Mouse (Mus musculus): ENCODE data around the gene Ano8. TPM values are rescaled to one million over a fixed set of nuclear protein-coding genes. Genes with fewer than 3 reads are reported as not detected.

Gene Ano8
- polyA plus RNA-seq, 1 experiment from 2014 or later, result 0.26 TPM

DNA sequence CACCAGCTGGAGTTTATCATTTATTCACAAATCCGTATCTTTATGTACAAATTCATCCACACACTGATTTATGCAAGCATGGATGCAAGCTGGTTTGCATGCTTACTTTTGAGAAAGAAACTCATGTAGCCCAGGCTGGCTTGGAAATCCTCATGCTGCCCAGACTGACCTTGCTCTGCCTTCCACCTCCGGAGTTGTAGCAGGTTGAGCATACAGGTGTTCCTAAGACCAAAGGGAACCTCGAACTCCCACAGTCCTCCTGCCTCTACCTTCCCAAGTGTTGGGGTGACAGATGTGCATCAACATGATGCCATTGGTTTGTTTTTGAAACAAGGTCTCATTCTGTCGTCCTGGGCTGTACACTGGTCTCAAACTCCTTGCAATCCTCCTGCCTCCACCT, 23.6 kb downstream of the Ano8 start:
- peaks cover 26% of the 10 kb centered on the region for H3K4me1 ChIP-seq (ENCODE audit: control insufficient read depth, insufficient read depth, low read length)
- no peak for ATAC-seq (ENCODE audit: insufficient read depth, low FRiP score)
- H3K36me3 ChIP-seq (ENCODE audit: control insufficient read depth, insufficient read depth, low read length), result no peaks in the 10 kb centered on the region; the same call in 1 of the 2 replicates
- peak overlapping the region; percentile 82; the same call in 1 of the 2 replicates for H3K9ac ChIP-seq (ENCODE audit: low read length)
- no peaks in the 10 kb centered on the region for H3K27me3 ChIP-seq (ENCODE audit: control insufficient read depth, insufficient read depth, low read length)
- 69% methylated on average over 4 of the region's 4 CpGs for WGBS
- H3K27ac ChIP-seq (ENCODE audit: low read length), result no peak overlapping the region
- peak overlapping the region; percentile 78; the same call in 1 of the 2 replicates for H3K4me3 ChIP-seq (replicated peaks; ENCODE audit: low read length)
- H3K4me2 ChIP-seq (ENCODE audit: low read depth, low read length), result peak overlapping the region; percentile 81
- no peaks in the 10 kb centered on the region for H3K9me3 ChIP-seq (replicated peaks; ENCODE audit: control insufficient read depth, low read length)

DNA sequence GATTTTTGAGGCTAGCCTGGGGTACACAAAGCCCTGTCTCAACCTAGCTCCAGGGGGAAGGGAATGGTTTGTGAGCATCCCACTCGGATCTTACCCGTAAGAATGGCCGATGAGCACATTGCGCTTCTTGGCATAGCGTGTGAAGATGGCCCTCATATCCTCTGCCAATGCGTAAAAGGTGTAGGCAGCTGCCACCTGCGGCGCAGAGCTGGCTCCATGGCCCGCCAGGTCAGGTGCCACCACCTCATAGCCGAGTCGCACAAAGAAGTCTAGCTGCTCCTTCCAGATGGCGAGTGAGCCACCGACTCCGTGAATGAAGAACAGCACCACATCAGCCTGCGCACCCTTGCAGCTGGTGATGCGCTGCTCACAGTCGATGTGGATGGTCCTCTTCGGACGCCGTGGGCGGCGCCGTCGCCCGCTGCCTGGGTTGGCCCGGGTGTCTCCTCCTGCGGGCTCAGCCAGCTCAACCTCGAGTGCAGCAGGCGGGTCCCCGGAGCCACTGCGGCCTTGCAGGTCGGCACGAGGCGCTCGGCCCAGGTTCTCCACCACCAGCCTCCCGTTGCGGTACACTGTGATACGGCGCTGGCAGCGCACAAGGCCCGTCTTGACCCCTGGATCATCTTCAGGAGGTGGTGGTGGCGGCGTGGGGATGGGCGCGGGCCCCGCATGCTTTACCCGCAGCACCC, 24.5 kb downstream of the Ano8 start:
- Histone ChIP-seq H3K4me1 (ENCODE audit: control insufficient read depth, insufficient read depth, low read length) (peaks cover 27% of the 10 kb centered on the region), H3K4me2 (ENCODE audit: low read depth, low read length) (no peak overlapping the region), H3K27me3 (ENCODE audit: control insufficient read depth, insufficient read depth, low read length) (no peaks in the 10 kb centered on the region), H3K9me3 (replicated peaks; ENCODE audit: control insufficient read depth, low read length) (no peaks in the 10 kb centered on the region), H3K27ac (ENCODE audit: low read length) (no peak overlapping the region), H3K9ac (ENCODE audit: low read length) (no peak overlapping the region), H3K36me3 (ENCODE audit: control insufficient read depth, insufficient read depth, low read length) (no peaks in the 10 kb centered on the region; the same call in 1 of the 2 replicates), H3K4me3 (replicated peaks; ENCODE audit: low read length) (no peak overlapping the region)
- WGBS, result 82% methylated on average over 47 of the region's 47 CpGs
- ATAC-seq (ENCODE audit: insufficient read depth, low FRiP score), result no peak

DNA sequence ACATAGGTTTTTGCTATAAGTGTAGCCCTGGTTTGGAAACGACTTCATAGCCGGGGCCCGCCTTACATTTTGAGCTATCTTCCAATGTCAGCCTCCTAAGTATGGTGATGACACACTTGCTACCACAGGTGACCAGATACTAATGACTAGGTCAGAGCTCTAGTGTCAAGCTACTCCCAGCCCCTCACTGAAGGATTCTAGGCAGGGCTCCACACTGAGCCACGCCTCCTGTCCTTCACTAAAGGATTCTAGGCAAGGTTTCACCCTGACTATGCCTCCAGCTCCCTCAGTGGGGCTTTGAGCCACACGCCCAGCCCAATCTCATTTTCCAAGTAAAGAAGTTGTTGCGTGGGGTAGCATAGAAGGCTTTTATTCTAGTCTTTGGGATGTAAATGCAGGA, 25.0 kb downstream of the Ano8 start:
- H3K4me2 ChIP-seq (ENCODE audit: low read depth, low read length), result no peak overlapping the region
- no peak overlapping the region for H3K4me3 ChIP-seq (replicated peaks; ENCODE audit: low read length)
- H3K4me1 ChIP-seq (ENCODE audit: control insufficient read depth, insufficient read depth, low read length), result peaks cover 24% of the 10 kb centered on the region
- H3K27ac ChIP-seq (ENCODE audit: low read length), result no peak overlapping the region
- WGBS, result 93% methylated on average over 6 of the region's 6 CpGs
- no peaks in the 10 kb centered on the region for H3K27me3 ChIP-seq (ENCODE audit: control insufficient read depth, insufficient read depth, low read length)
- no peak overlapping the region for H3K9ac ChIP-seq (ENCODE audit: low read length)
- no peaks in the 10 kb centered on the region for H3K9me3 ChIP-seq (replicated peaks; ENCODE audit: control insufficient read depth, low read length)
- H3K36me3 ChIP-seq (ENCODE audit: control insufficient read depth, insufficient read depth, low read length), result no peaks in the 10 kb centered on the region; the same call in 1 of the 2 replicates
- no peak for ATAC-seq (ENCODE audit: insufficient read depth, low FRiP score)

DNA sequence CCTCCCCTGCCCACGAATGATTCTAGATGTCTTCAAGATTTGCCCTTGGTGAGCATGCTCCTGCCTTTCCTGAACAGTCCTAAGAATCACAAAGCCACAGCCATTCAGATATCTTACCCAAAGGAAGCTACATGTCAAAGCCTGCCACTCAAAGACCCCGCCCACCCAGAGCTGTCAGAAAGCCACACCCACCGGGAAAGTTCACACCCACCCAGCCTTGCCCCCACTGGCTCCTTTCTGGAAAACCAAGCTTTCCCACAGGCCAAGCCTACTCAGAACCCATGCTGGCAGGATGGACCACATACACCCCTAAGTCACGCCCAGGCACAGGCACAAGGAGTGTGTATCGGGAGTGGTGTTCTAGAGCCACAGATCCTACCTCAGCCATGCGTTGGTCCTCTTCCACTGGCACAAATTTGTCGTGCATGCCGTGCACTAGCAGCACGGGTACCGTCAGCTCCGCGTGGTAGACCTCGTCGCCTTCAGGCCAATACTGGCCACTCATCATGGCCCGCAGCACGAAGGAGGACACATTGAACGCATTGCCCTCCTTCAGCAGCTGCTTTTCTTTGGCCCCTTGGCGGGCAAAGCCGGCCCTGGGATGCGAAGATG, 28.0 kb downstream of the Ano8 start:
- no peak for ATAC-seq (ENCODE audit: insufficient read depth, low FRiP score)
- Histone ChIP-seq H3K36me3 (ENCODE audit: control insufficient read depth, insufficient read depth, low read length) (no peaks in the 10 kb centered on the region; the same call in 1 of the 2 replicates), H3K4me1 (ENCODE audit: control insufficient read depth, insufficient read depth, low read length) (peaks cover 10% of the 10 kb centered on the region; the same call in 1 of the 2 replicates), H3K9ac (ENCODE audit: low read length) (no peak overlapping the region), H3K4me3 (replicated peaks; ENCODE audit: low read length) (no peak overlapping the region), H3K9me3 (replicated peaks; ENCODE audit: control insufficient read depth, low read length) (no peaks in the 10 kb centered on the region), H3K4me2 (ENCODE audit: low read depth, low read length) (no peak overlapping the region), H3K27ac (ENCODE audit: low read length) (no peak overlapping the region), H3K27me3 (ENCODE audit: control insufficient read depth, insufficient read depth, low read length) (no peaks in the 10 kb centered on the region)
- WGBS, result 81% methylated on average over 20 of the region's 20 CpGs

DNA sequence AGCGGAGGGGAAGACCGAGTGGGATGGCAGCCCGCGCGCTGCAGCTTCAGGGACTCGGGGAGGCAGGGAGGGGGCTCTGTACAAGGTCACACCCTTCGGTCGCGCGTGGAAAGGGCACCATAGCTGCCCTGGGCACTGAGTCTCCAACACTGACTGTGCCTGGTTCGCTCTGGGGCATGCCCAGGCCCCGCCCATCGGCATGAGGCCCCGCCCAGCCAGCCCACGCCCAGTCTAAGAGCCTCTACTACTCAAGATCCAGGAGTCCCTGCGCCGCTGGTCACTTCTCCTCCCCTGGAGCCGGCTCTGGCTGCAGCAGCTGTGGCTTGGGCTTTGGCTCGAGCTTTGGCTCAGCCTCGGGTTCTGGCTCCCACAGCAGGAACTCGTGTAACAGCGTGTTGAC, 28.9 kb downstream of the Ano8 start:
- Histone ChIP-seq H3K27ac (ENCODE audit: low read length) (no peak overlapping the region), H3K36me3 (ENCODE audit: control insufficient read depth, insufficient read depth, low read length) (no peaks in the 10 kb centered on the region; the same call in 1 of the 2 replicates), H3K27me3 (ENCODE audit: control insufficient read depth, insufficient read depth, low read length) (no peaks in the 10 kb centered on the region), H3K4me3 (replicated peaks; ENCODE audit: low read length) (no peak overlapping the region), H3K4me1 (ENCODE audit: control insufficient read depth, insufficient read depth, low read length) (peaks cover 3% of the 10 kb centered on the region; the same call in 1 of the 2 replicates), H3K9ac (ENCODE audit: low read length) (no peak overlapping the region), H3K9me3 (replicated peaks; ENCODE audit: control insufficient read depth, low read length) (no peaks in the 10 kb centered on the region), H3K4me2 (ENCODE audit: low read depth, low read length) (no peak overlapping the region)
- 45% methylated on average over 22 of the region's 22 CpGs for WGBS
- ATAC-seq (ENCODE audit: insufficient read depth, low FRiP score), result no peak

DNA sequence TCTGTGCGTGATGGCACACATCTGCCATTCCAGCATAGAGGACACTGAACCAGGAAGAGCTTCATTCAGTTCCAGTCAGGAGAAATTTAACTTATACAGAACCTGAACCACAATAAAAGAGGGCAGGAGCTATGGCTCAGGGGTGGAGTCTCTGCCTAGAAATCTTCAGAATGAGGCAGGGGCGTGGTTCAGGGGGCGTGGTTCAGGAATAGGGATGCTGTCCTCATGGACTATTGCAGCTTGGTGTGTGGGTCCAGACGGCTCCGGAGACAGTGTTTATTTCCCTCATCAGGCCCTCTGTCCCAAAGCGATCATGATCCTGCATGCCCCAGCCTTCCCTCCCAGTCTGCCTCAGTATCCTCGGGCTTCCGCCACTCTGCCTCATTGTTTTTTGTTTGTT, 31.1 kb downstream of the Ano8 start:
- WGBS, result 80% methylated on average over 8 of the region's 8 CpGs
- no peak overlapping the region for H3K4me2 ChIP-seq (ENCODE audit: low read depth, low read length)
- no peak overlapping the region for H3K4me3 ChIP-seq (replicated peaks; ENCODE audit: low read length)
- no peaks in the 10 kb centered on the region for H3K27me3 ChIP-seq (ENCODE audit: control insufficient read depth, insufficient read depth, low read length)
- no peak overlapping the region for H3K27ac ChIP-seq (ENCODE audit: low read length)
- no peak for ATAC-seq (ENCODE audit: insufficient read depth, low FRiP score)
- H3K4me1 ChIP-seq (ENCODE audit: control insufficient read depth, insufficient read depth, low read length), result peaks cover 3% of the 10 kb centered on the region; the same call in 1 of the 2 replicates
- no peaks in the 10 kb centered on the region for H3K9me3 ChIP-seq (replicated peaks; ENCODE audit: control insufficient read depth, low read length)
- no peaks in the 10 kb centered on the region; the same call in 1 of the 2 replicates for H3K36me3 ChIP-seq (ENCODE audit: control insufficient read depth, insufficient read depth, low read length)
- no peak overlapping the region for H3K9ac ChIP-seq (ENCODE audit: low read length)

DNA sequence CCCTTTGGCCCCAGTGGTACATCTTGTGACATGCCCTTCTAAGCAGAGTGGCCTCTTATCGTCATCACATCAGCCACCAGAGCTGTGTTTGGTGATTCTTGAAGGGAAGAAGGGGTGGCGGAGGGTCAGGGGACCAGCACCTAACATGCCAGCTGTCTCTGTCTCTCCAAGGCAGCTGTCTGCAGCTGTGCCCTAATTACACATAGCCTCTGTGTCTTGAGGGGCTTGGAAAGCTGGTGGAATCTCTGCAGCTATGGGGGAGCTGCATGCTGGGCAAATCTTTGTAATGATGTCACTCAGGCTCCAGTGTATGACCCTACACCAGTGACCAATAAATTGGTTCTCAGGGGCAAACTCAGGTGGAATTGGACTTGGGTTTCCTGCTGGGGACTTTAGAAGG, 33.1 kb downstream of the Ano8 start:
- H3K9me3 ChIP-seq (replicated peaks; ENCODE audit: control insufficient read depth, low read length), result no peaks in the 10 kb centered on the region
- H3K27me3 ChIP-seq (ENCODE audit: control insufficient read depth, insufficient read depth, low read length), result no peaks in the 10 kb centered on the region
- peaks cover 3% of the 10 kb centered on the region; the same call in 1 of the 2 replicates for H3K4me1 ChIP-seq (ENCODE audit: control insufficient read depth, insufficient read depth, low read length)
- H3K27ac ChIP-seq (ENCODE audit: low read length), result no peak overlapping the region
- H3K9ac ChIP-seq (ENCODE audit: low read length), result no peak overlapping the region
- ATAC-seq (ENCODE audit: insufficient read depth, low FRiP score), result no peak
- H3K4me2 ChIP-seq (ENCODE audit: low read depth, low read length), result no peak overlapping the region
- 59% methylated on average over 2 of the region's 2 CpGs for WGBS
- H3K36me3 ChIP-seq (ENCODE audit: control insufficient read depth, insufficient read depth, low read length), result no peaks in the 10 kb centered on the region
- H3K4me3 ChIP-seq (replicated peaks; ENCODE audit: low read length), result no peak overlapping the region

DNA sequence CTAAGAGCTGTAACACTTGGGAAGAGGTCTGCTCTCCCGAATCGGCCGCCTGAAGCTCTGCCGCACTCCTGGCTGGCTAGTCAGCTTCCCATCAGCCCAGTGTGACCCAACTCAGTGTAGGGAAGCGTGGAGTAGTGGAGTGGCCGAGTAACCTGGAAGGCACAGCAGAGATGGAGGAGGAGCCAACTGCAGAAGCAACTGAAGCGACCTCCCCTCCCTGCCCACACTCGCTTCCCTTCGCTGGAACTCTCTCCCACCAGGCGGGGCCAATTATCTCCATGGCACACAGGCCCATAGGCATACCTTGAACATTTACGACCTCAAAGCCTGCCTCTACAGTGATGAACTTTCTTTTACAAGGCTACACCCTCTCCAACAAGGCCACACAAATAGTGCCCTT, 34.0 kb downstream of the Ano8 start:
- Histone ChIP-seq H3K4me3 (replicated peaks; ENCODE audit: low read length) (no peak overlapping the region), H3K9me3 (replicated peaks; ENCODE audit: control insufficient read depth, low read length) (no peaks in the 10 kb centered on the region), H3K27me3 (ENCODE audit: control insufficient read depth, insufficient read depth, low read length) (no peaks in the 10 kb centered on the region), H3K4me2 (ENCODE audit: low read depth, low read length) (no peak overlapping the region), H3K27ac (ENCODE audit: low read length) (no peak overlapping the region), H3K36me3 (ENCODE audit: control insufficient read depth, insufficient read depth, low read length) (no peaks in the 10 kb centered on the region), H3K9ac (ENCODE audit: low read length) (no peak overlapping the region), H3K4me1 (ENCODE audit: control insufficient read depth, insufficient read depth, low read length) (no peaks in the 10 kb centered on the region)
- 40% methylated on average over 11 of the region's 11 CpGs for WGBS
- no peak for ATAC-seq (ENCODE audit: insufficient read depth, low FRiP score)

DNA sequence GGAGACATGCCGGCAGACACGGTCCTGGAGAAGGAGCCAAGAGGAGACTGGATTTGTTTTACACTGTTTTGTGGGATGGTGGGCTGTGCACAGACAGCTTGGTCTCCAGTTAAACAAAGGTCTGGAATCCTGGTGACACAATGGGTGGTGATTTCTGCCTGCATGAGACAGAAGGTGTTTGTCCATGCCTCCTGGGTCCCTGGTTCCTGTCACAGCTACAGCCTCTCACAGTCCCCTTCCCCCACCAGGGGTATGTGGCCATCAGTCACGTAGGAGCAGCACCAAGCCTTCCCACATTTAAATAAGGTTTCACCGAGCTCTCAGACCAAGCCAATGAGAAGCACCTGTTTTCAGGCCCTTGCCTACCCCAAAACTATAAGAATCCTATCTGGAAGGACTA, 34.4 kb downstream of the Ano8 start:
- no peaks in the 10 kb centered on the region for H3K9me3 ChIP-seq (replicated peaks; ENCODE audit: control insufficient read depth, low read length)
- 66% methylated on average over 4 of the region's 4 CpGs for WGBS
- H3K9ac ChIP-seq (ENCODE audit: low read length), result no peak overlapping the region
- no peaks in the 10 kb centered on the region for H3K36me3 ChIP-seq (ENCODE audit: control insufficient read depth, insufficient read depth, low read length)
- ATAC-seq (ENCODE audit: insufficient read depth, low FRiP score), result no peak
- no peaks in the 10 kb centered on the region for H3K4me1 ChIP-seq (ENCODE audit: control insufficient read depth, insufficient read depth, low read length)
- H3K27ac ChIP-seq (ENCODE audit: low read length), result no peak overlapping the region
- no peak overlapping the region for H3K4me3 ChIP-seq (replicated peaks; ENCODE audit: low read length)
- H3K27me3 ChIP-seq (ENCODE audit: control insufficient read depth, insufficient read depth, low read length), result no peaks in the 10 kb centered on the region
- H3K4me2 ChIP-seq (ENCODE audit: low read depth, low read length), result no peak overlapping the region

Data from stomach, embryonic 16.5 days (tissue).